Mouse (Mus musculus) ES-E14 (cell line): ENCODE data around the gene Bst2. TPM values are rescaled to one million over a fixed set of nuclear protein-coding genes. Genes with fewer than 3 reads are reported as not detected.

Source experiments
- DNase-seq: peaks from one replicate; pipeline ENCODE4 v3.0.0-alpha.2; 2013; ENCODE audit warnings: low read depth, low spot score
- H3K27ac ChIP-seq: 2 replicates; pipeline ENCODE4 v1.5.1; 2012; ENCODE audit warnings: low read depth, mild to moderate bottlenecking, low read length, moderate library complexity, mixed read lengths; ENCODE audit not compliant: poor library complexity, insufficient read depth, severe bottlenecking
- H3K36me3 ChIP-seq: 2 replicates; pipeline ENCODE4 v1.6.1; 2012; ENCODE audit warnings: mild to moderate bottlenecking, low read length, moderate library complexity, mixed read lengths; ENCODE audit not compliant: control insufficient read depth, poor library complexity, insufficient read depth, severe bottlenecking
- H3K4me1 ChIP-seq, 2 experiments: fragments of 150-350 bp in 1 of 2; sonication (generic) in 1 of 2; 2 replicates each; pipeline ENCODE4 v1.6.1; 2012; ENCODE audit warnings: low read length in 2 of 2, mild to moderate bottlenecking in 1 of 2, mixed read lengths in 1 of 2; ENCODE audit not compliant: control insufficient read depth in 2 of 2, insufficient read depth in 2 of 2, poor library complexity in 1 of 2
- H3K4me3 ChIP-seq, 2 experiments: fragments of 150-350 bp in 1 of 2; sonication (generic) in 1 of 2; 2 replicates each; pipeline ENCODE4 v1.5.1; 2012; ENCODE audit warnings: low read length in 2 of 2, low read depth in 1 of 2, mild to moderate bottlenecking in 1 of 2, mixed read lengths in 1 of 2; ENCODE audit not compliant: insufficient read depth in 1 of 2, poor library complexity in 1 of 2, severe bottlenecking in 1 of 2
- H3K9ac ChIP-seq: 2 replicates; pipeline ENCODE4 v1.6.1; 2012; ENCODE audit warnings: low read depth, mild to moderate bottlenecking, low read length, mixed read lengths; ENCODE audit not compliant: poor library complexity, insufficient read depth, severe bottlenecking
- H3K9me3 ChIP-seq: fragments of 150-350 bp; sonication (generic); 2 replicates; pipeline ENCODE4 v1.6.1; 2012; ENCODE audit warnings: low read depth, mild to moderate bottlenecking, low read length; ENCODE audit not compliant: control insufficient read depth, insufficient read depth
- CHD2 ChIP-seq: IDR thresholded peaks from 2 replicates; pipeline ENCODE4 v1.6.1; 2014; ENCODE audit warnings: mild to moderate bottlenecking, low read depth, low read length, inconsistent platforms
- HCFC1 ChIP-seq: IDR thresholded peaks from 2 replicates; pipeline ENCODE4 v1.6.1; 2012; ENCODE audit warnings: low read length, inconsistent platforms, borderline replicate concordance; ENCODE audit not compliant: insufficient read depth
- MAFK ChIP-seq: IDR thresholded peaks from 2 replicates; pipeline ENCODE4 v1.6.1; 2014; ENCODE audit warnings: mild to moderate bottlenecking, low read depth, low read length, inconsistent platforms; ENCODE audit not compliant: insufficient read depth
- ZC3H11A ChIP-seq: IDR thresholded peaks from 2 replicates; pipeline ENCODE4 v1.6.1; 2012; ENCODE audit warnings: low read depth, mild to moderate bottlenecking, inconsistent platforms, low read length, borderline replicate concordance
- ZNF384 ChIP-seq: IDR thresholded peaks from 2 replicates; pipeline ENCODE4 v1.6.1; 2012; ENCODE audit warnings: low read depth, low read length, inconsistent platforms
- in situ Hi-C, 2 experiments: fragments of 600-800 bp; cut with MboI; formaldehyde crosslinking; loops; one replicate each; pipeline ENCODE4 v1.15.1; 2025; ENCODE audit warnings: low sequenced_read_pairs in 2 of 2, inconsistent platforms in 1 of 2; ENCODE audit not compliant: unreplicated experiment in 2 of 2
- total RNA-seq: library from RNA; depleted of rRNA; stranded (reverse); fragments of 300-350 nt; gene quantifications from 2 replicates; pipeline ENCODE4 v1.2.3, GENCODE M21; 2012

The Bst2 gene
- total RNA-seq, 1 experiment: 135 TPM

DNA sequence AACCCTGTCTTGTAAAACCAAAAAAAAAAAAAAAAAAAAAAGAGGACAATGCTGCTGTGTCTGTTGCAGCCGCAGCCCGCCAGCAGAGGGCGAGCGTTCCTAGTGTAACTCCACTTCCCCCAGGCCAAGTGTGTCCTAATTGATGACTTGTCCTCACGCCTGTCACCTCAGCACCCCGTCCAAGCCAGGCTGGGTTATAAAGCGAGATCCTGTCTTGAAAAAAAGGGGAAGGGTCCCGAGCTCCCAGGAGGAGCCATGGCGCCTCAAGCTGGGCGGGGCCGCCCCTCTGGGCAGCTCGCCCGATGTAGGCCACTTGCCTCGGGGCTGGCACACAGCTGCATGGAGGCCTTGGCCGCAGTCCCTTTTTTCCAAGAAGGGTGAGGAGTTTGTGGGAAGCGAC lies 42.2 kb downstream of the Bst2 start:
- no peaks in the 10 kb centered on the region for H3K9me3 ChIP-seq
- TF ChIP-seq ZC3H11A: no peak
- no peak for TF ChIP-seq HCFC1
- peak; percentile 97 for TF ChIP-seq ZNF384
- no peak for TF ChIP-seq CHD2
- H3K27ac ChIP-seq: peak overlapping the region; percentile 2; the same call in 1 of the 2 replicates
- no peak overlapping the region for H3K9ac ChIP-seq
- peaks cover 2 to 35% of the 10 kb centered on the region in 2 experiments; a peak in 2 of 4 replicates for H3K4me1 ChIP-seq
- H3K4me3 ChIP-seq: no peak overlapping the region
- peaks cover 29% of the 10 kb centered on the region for H3K36me3 ChIP-seq
- in situ Hi-C loops: no loop called here
- no peak for DNase-seq

DNA sequence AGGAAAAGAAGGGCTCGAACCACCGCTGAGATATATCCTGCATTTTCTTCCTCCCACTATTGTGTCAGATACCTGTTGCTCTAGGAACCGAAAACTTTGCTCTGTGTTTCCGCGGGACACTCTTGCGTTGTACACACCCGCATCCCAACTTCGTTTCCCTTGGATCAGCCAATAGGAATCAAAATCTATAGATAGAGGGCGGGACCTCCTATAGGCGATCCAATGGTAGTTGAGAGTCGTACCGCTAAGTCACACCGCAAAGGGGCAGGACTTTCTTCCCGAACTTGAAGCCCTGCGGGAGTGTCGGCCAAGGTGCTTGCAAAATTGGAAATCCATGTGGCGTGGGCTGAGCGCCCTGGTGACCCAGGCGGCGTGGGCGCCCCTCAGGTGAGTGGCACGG lies 48.8 kb downstream of the Bst2 start:
- TF ChIP-seq ZNF384 (0 out of 2 replicates have a peak, but pooled peaks have one; percentile 30), HCFC1 (peak; percentile 84), ZC3H11A (no peak), CHD2 (peak; percentile 89)
- peak overlapping the region; percentile 82 for H3K9ac ChIP-seq
- H3K4me1 ChIP-seq: peaks cover 0 to 14% of the 10 kb centered on the region in 2 experiments; a peak in 1 of 4 replicates
- DNase-seq: peak; percentile 96
- H3K36me3 ChIP-seq: peaks cover 31% of the 10 kb centered on the region
- 0 out of 2 replicates have a peak overlapping the region, but pooled peaks have one; percentile 75 for H3K27ac ChIP-seq
- in situ Hi-C loops: no loop called here
- H3K4me3 ChIP-seq: peak overlapping the region; percentile 81 to 93
- no peaks in the 10 kb centered on the region for H3K9me3 ChIP-seq

DNA sequence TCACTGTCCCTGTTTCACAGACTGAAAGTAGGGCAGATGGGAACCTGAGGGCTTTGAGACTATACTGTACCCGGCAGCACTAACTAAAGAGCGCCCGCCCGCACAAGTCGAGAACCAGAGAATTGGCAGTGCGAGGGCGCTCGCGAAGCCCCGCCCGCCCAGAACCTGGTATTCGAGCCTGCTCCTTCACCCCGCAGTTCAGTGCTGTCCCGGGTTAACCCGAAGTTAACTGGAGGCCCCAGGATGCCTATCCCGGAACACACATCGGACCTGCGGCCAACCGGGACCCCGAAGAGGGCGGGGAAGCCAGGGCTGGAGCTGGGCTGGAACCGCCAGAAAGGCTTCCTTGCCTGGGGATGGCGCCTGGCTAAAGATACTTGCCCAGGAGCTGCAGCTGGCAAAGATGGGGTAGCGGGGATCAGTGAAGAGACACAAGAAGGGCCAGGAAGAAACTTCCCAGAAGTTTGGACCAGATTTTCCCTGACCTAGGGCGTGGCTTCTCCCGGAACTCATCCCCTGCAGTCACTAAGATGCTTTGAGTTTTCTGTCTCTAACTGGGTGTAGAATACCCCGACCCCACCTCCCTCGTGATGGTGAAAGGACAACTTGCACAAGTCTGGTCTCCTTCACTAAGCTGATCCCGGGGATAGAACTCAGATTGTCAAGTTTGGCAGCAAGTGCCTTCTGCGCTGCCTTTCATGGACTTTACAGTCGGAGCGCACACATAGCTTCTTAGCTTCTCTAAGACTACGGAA lies 49.4 kb downstream of the Bst2 start, which contains the start of gene Gtpbp3:
TSS of gene Gtpbp3 (plus strand) at position 413 of the 755 bp plus-strand sequence.
- Histone ChIP-seq H3K9me3 (no peaks in the 10 kb centered on the region), H3K9ac (peak within 1 kb of the TSS; percentile 82), H3K4me3 (peak within 1 kb of the TSS; percentile 81 to 93), H3K36me3 (peaks cover 30% of the 10 kb centered on the region), H3K27ac (peak within 1 kb of the TSS; percentile 75; the same call in 1 of the 2 replicates), H3K4me1 (peaks cover 0 to 14% of the 10 kb centered on the region in 2 experiments; a peak in 1 of 4 replicates)
- in situ Hi-C loops: no loop called here
- TF ChIP-seq CHD2 (no peak), HCFC1 (no peak), MAFK (no peak), ZC3H11A (no peak), ZNF384 (no peak)
- DNase-seq: no peak

DNA sequence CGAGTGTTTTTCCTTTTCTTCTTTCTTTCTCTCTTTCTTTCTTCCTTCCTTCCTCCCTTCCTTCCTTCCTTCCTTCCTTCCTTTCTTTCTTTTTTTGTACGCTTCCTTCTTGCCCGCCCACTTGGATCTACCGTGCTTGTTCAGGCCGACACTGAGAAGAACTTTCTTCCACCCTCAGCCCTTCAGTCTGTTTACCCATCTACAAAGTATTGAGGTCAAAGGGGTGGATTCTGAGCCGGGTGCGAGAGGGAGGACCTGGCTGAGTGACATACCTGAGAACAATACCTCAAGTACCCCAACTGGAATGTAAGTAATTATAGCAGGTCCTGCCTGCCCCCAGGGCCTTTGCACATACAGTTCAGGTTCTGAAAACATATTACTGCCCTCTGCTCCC lies 51.1 kb downstream of the Bst2 start:
- Histone ChIP-seq H3K4me1 (peaks cover 0 to 15% of the 10 kb centered on the region in 2 experiments; a peak in 1 of 4 replicates), H3K36me3 (peaks cover 14% of the 10 kb centered on the region), H3K9ac (no peak overlapping the region), H3K9me3 (no peaks in the 10 kb centered on the region), H3K27ac (no peak overlapping the region), H3K4me3 (no peak overlapping the region)
- no peak for TF ChIP-seq ZC3H11A
- no peak for TF ChIP-seq HCFC1
- TF ChIP-seq CHD2: no peak
- no peak for TF ChIP-seq ZNF384
- TF ChIP-seq MAFK: no peak
- no peak for DNase-seq
- in situ Hi-C loops: no loop called here
